Mouse (Mus musculus) hindbrain, postnatal 0 days (tissue): ENCODE data around the gene Slc17a7. TPM values are rescaled to one million over a fixed set of nuclear protein-coding genes. Genes with fewer than 3 reads are reported as not detected.
"Not testable (repeated sequence)": the region's sequence is repeated elsewhere in the genome, so short reads cannot be mapped to it uniquely, and the experiment has no call there.

Experiments used
- ATAC-seq: fragments of 200-750 bp; cut with Nextera tagmentation; 2 replicates; pipeline ENCODE4 v1.8.0; 2017; ENCODE audit warnings: mild to moderate bottlenecking, moderate TSS enrichment, moderate library complexity
- DNase-seq: peaks from one replicate; pipeline ENCODE4 v3.0.0-alpha.2; 2015; ENCODE audit warnings: low spot score
- H3K27ac ChIP-seq: fragments of 300-500 bp; sonication (generic); 2 replicates; pipeline ENCODE4 v1.5.1; 2014; ENCODE audit warnings: mild to moderate bottlenecking
- H3K27me3 ChIP-seq: fragments of 300-500 bp; sonication (generic); 2 replicates; pipeline ENCODE4 v1.6.1; 2014; ENCODE audit warnings: low read length, mixed read lengths; ENCODE audit not compliant: insufficient read depth
- H3K36me3 ChIP-seq: fragments of 300-500 bp; sonication (generic); 2 replicates; pipeline ENCODE4 v1.6.1; 2014; ENCODE audit warnings: low read length, mixed read lengths; ENCODE audit not compliant: insufficient read depth
- H3K4me1 ChIP-seq: fragments of 300-500 bp; sonication (generic); 2 replicates; pipeline ENCODE4 v1.6.1; 2014; ENCODE audit warnings: antibody characterized with exemption, low read length, mixed read lengths; ENCODE audit not compliant: insufficient read depth
- H3K4me2 ChIP-seq: fragments of 300-500 bp; sonication (generic); 2 replicates; pipeline ENCODE4 v1.6.1; 2014; ENCODE audit warnings: low read depth, mild to moderate bottlenecking, low read length, moderate library complexity, mixed read lengths
- H3K4me3 ChIP-seq: fragments of 300-500 bp; sonication (generic); 2 replicates; pipeline ENCODE4 v1.5.1; 2014; ENCODE audit warnings: low read length
- H3K9ac ChIP-seq: fragments of 300-500 bp; sonication (generic); replicated peaks from 2 replicates; pipeline ENCODE4 v1.6.1; 2014; ENCODE audit warnings: mild to moderate bottlenecking, low read length, moderate library complexity, mixed read lengths
- H3K9me3 ChIP-seq: fragments of 300-500 bp; sonication (generic); 2 replicates; pipeline ENCODE4 v1.6.1; 2016; ENCODE audit warnings: low read length, mixed read lengths
- CTCF ChIP-seq: IDR thresholded peaks from 2 replicates; pipeline ENCODE4 v1.5.1; 2016; ENCODE audit warnings: antibody characterized with exemption, control low read depth, low read depth
- WGBS: fragments of 180-500 bp; shearing (Covaris S2); extraction: QIAGEN DNeasy Blood & Tissue Kit; methylation state at CpG from one replicate; pipeline ENCODE4 v1.1.7; 2014; 5-methylcytosine and 5-hydroxymethylcytosine counted together
- polyA plus RNA-seq: library from polyadenylated mRNA; unstranded; fragments of >200 nt; fragmentation: Nextera tagmentation; extraction: Ambion mirVana; gene quantifications from 2 replicates; pipeline ENCODE4 v1.2.1, GENCODE M21; 2015
- total RNA-seq: library from RNA; depleted of rRNA; stranded (reverse); fragments of >200 nt; gene quantifications from 2 replicates; pipeline ENCODE4 v1.2.3, GENCODE M21; 2014

The Slc17a7 gene
- total and polyA plus RNA-seq, 2 experiments from 2014 or later: 4.6 to 13.5 TPM

GRCm38 (mm10) chr7:45165701-45166100 lies 2.0 kb downstream of the Slc17a7 start:
- no peaks in the 10 kb centered on the region for H3K36me3 ChIP-seq
- H3K4me1 ChIP-seq: peaks cover 9% of the 10 kb centered on the region; the same call in 1 of the 2 replicates
- H3K27ac ChIP-seq: no peak overlapping the region
- no peaks in the 10 kb centered on the region for H3K9me3 ChIP-seq
- H3K4me3 ChIP-seq: no peak overlapping the region
- no peak for TF ChIP-seq CTCF
- H3K9ac ChIP-seq: no peak overlapping the region
- no peak overlapping the region for H3K4me2 ChIP-seq
- ATAC-seq (no peak), DNase-seq (no peak)
- peaks cover 41% of the 10 kb centered on the region for H3K27me3 ChIP-seq
- 52% methylated on average over 11 of the region's 11 CpGs for WGBS

GRCm38 (mm10) chr7:45166950-45167401 lies 3.2 kb downstream of the Slc17a7 start:
- WGBS: 18% methylated on average over 10 of the region's 10 CpGs

GRCm38 (mm10) chr7:45167761-45168445 lies 4.2 kb downstream of the Slc17a7 start:
- Histone ChIP-seq H3K27me3 (peaks cover 41% of the 10 kb centered on the region), H3K4me3 (no peak overlapping the region), H3K9me3 (no peaks in the 10 kb centered on the region), H3K27ac (no peak overlapping the region), H3K9ac (no peak overlapping the region), H3K4me1 (peaks cover 9% of the 10 kb centered on the region; the same call in 1 of the 2 replicates), H3K36me3 (no peaks in the 10 kb centered on the region), H3K4me2 (peak overlapping the region; percentile 42)
- WGBS: 3% methylated on average over 19 of the region's 19 CpGs
- ATAC-seq (no peak), DNase-seq (no peak)
- TF ChIP-seq CTCF: no peak

More at GRCm38 (mm10) chr7:45166950-45167401, 3.2 kb downstream of the Slc17a7 start:
- no peak for TF ChIP-seq CTCF
- DNase-seq: no peak
- Histone ChIP-seq H3K27ac (no peak overlapping the region), H3K4me2 (no peak overlapping the region), H3K4me1 (peaks cover 9% of the 10 kb centered on the region; the same call in 1 of the 2 replicates), H3K9ac (no peak overlapping the region), H3K36me3 (no peaks in the 10 kb centered on the region), H3K4me3 (no peak overlapping the region), H3K27me3 (peaks cover 41% of the 10 kb centered on the region), H3K9me3 (no peaks in the 10 kb centered on the region)
- ATAC-seq: no peak

- WGBS: 6% methylated on average over 24 of the region's 24 CpGs
- DNase-seq: no peak
- H3K9ac ChIP-seq: peak overlapping the region; percentile 22; the same call in 1 of the 2 replicates
Observed at GRCm38 (mm10) chr7:45168656-45169055, 4.9 kb downstream of the Slc17a7 start.

GRCm38 (mm10) chr7:45169495-45169894 lies 5.7 kb downstream of the Slc17a7 start:
- Histone ChIP-seq H3K4me3 (no peak overlapping the region), H3K4me2 (no peak overlapping the region), H3K36me3 (no peaks in the 10 kb centered on the region), H3K9ac (no peak overlapping the region), H3K9me3 (no peaks in the 10 kb centered on the region), H3K27me3 (peaks cover 49% of the 10 kb centered on the region), H3K27ac (no peak overlapping the region), H3K4me1 (peaks cover 9% of the 10 kb centered on the region; the same call in 1 of the 2 replicates)
- TF ChIP-seq CTCF: no peak
- 86% methylated on average over 3 of the region's 3 CpGs for WGBS
- DNase-seq (no peak), ATAC-seq (no peak)

More at GRCm38 (mm10) chr7:45168656-45169055, 4.9 kb downstream of the Slc17a7 start:
- Histone ChIP-seq H3K27me3 (peaks cover 41% of the 10 kb centered on the region), H3K4me2 (peak overlapping the region; percentile 42), H3K4me1 (peaks cover 9% of the 10 kb centered on the region; the same call in 1 of the 2 replicates), H3K9me3 (no peaks in the 10 kb centered on the region), H3K4me3 (0 out of 2 replicates have a peak overlapping the region, but pooled peaks have one; percentile 10), H3K36me3 (no peaks in the 10 kb centered on the region), H3K27ac (no peak overlapping the region)
- no peak for ATAC-seq
- TF ChIP-seq CTCF: no peak

GRCm38 (mm10) chr7:45172974-45173373 lies 9.2 kb downstream of the Slc17a7 start:
- H3K4me1 ChIP-seq: peaks cover 5% of the 10 kb centered on the region; the same call in 1 of the 2 replicates
- H3K36me3 ChIP-seq: no peaks in the 10 kb centered on the region
- H3K27ac ChIP-seq: no peak overlapping the region
- no peaks in the 10 kb centered on the region for H3K9me3 ChIP-seq
- WGBS: 63% methylated on average over 7 of the region's 7 CpGs
- H3K4me2 ChIP-seq: no peak overlapping the region
- H3K9ac ChIP-seq: no peak overlapping the region
- H3K27me3 ChIP-seq: peaks cover 61% of the 10 kb centered on the region
- peak; percentile 36 for TF ChIP-seq CTCF
- DNase-seq: no peak
- ATAC-seq: no peak
- no peak overlapping the region for H3K4me3 ChIP-seq

GRCm38 (mm10) chr7:45173772-45174171 lies 10.0 kb downstream of the Slc17a7 start:
- not testable (repeated sequence) for H3K4me2 ChIP-seq, ATAC-seq, H3K4me3 ChIP-seq, H3K9me3 ChIP-seq, H3K27ac ChIP-seq, H3K36me3 ChIP-seq, DNase-seq, H3K4me1 ChIP-seq, H3K9ac ChIP-seq
- 69% methylated on average over 1 of the region's 1 CpGs for WGBS
- TF ChIP-seq CTCF: peak; percentile 57
- peaks cover 60% of the 10 kb centered on the region for H3K27me3 ChIP-seq
